Mouse (Mus musculus) spleen, adult 2 months (tissue): ENCODE results near the gene Rab3a.

Source experiments
- CTCF ChIP-seq: fragments of 200-500 bp; IDR thresholded peaks from 2 replicates; pipeline ENCODE4 v1.5.1; 2011; ENCODE audit warnings: mild to moderate bottlenecking, inconsistent platforms; ENCODE audit not compliant: insufficient read depth, insufficient read length, insufficient replicate concordance; ENCODE audit errors: extremely low read depth
- POLR2A ChIP-seq: fragments of 200-500 bp; IDR thresholded peaks from 2 replicates; pipeline ENCODE4 v1.6.1; 2011; ENCODE audit warnings: low read depth, low read length, inconsistent platforms

- no peak for TF ChIP-seq POLR2A
- no peak for TF ChIP-seq CTCF
Measured at GRCm38 (mm10) chr8:70741661-70742060, 12.8 kb upstream of the Rab3a start.
